Mouse (Mus musculus) thymus, postnatal 4 days (tissue): Measurements from ENCODE around the gene Ccer2.

Experiments
- DNase-seq: peaks from one replicate; pipeline ENCODE4 v3.0.0; 2021

The Ccer2 gene

GRCm38 (mm10) chr7:28756079-28756478 is at the start of gene Ccer2:
TSS of gene Ccer2 (plus strand) at chr7:28756174.
- no peak for DNase-seq

- no peak for DNase-seq
Observed at GRCm38 (mm10) chr7:28709454-28709853, 46.5 kb upstream of the Ccer2 start.

- peak; percentile 60 for DNase-seq
Observed at GRCm38 (mm10) chr7:28710962-28711361, 45.0 kb upstream of the Ccer2 start.

GRCm38 (mm10) chr7:28714667-28715066 is 41.3 kb upstream of the Ccer2 start:
- DNase-seq: no peak

GRCm38 (mm10) chr7:28715598-28715997 is 40.4 kb upstream of the Ccer2 start:
- DNase-seq: peak; percentile 67

- peak; percentile 77 for DNase-seq
Observed at GRCm38 (mm10) chr7:28716590-28717281, 39.2 kb upstream of the Ccer2 start, which contains the start of gene Fbxo17. TSS of gene Fbxo17 (plus strand) at chr7:28716804.

GRCm38 (mm10) chr7:28717726-28718125 is 38.2 kb upstream of the Ccer2 start:
- no peak for DNase-seq

- DNase-seq: no peak
Observed at GRCm38 (mm10) chr7:28719159-28719558, 36.8 kb upstream of the Ccer2 start.

- no peak for DNase-seq
Observed at GRCm38 (mm10) chr7:28719650-28720049, 36.3 kb upstream of the Ccer2 start.

GRCm38 (mm10) chr7:28720753-28721537 is 35.0 kb upstream of the Ccer2 start:
- DNase-seq: no peak

- DNase-seq: peak; percentile 56
Observed at GRCm38 (mm10) chr7:28722079-28722478, 33.9 kb upstream of the Ccer2 start.

GRCm38 (mm10) chr7:28724613-28725012 is 31.4 kb upstream of the Ccer2 start:
- DNase-seq: no peak

- DNase-seq: peak; percentile 92
Observed at GRCm38 (mm10) chr7:28726600-28726999, 29.4 kb upstream of the Ccer2 start.

GRCm38 (mm10) chr7:28727649-28728340 is 28.2 kb upstream of the Ccer2 start:
- no peak for DNase-seq

- peak; percentile 90 for DNase-seq
Observed at GRCm38 (mm10) chr7:28732341-28733142, 23.4 kb upstream of the Ccer2 start.

GRCm38 (mm10) chr7:28733211-28733610 is 22.8 kb upstream of the Ccer2 start:
- DNase-seq: no peak

- no peak for DNase-seq
Observed at GRCm38 (mm10) chr7:28735701-28736100, 20.3 kb upstream of the Ccer2 start.

- no peak for DNase-seq
Observed at GRCm38 (mm10) chr7:28739829-28740228, 16.1 kb upstream of the Ccer2 start.

GRCm38 (mm10) chr7:28740949-28741348 is 15.0 kb upstream of the Ccer2 start:
- no peak for DNase-seq

GRCm38 (mm10) chr7:28741368-28741708 is 14.6 kb upstream of the Ccer2 start:
- DNase-seq: no peak

GRCm38 (mm10) chr7:28741709-28742438 is 14.1 kb upstream of the Ccer2 start, which contains the start of the genes Mrps12 and Sars2:
TSS of gene Mrps12 (minus strand) at chr7:28741820.
TSS of gene Sars2 (plus strand) at chr7:28741992.
- peak; percentile 95 for DNase-seq

GRCm38 (mm10) chr7:28749935-28750334 is 6.0 kb upstream of the Ccer2 start:
- DNase-seq: no peak
